ENCODE assay signal across 9 mouse cellular contexts in the genomic region with DNA sequence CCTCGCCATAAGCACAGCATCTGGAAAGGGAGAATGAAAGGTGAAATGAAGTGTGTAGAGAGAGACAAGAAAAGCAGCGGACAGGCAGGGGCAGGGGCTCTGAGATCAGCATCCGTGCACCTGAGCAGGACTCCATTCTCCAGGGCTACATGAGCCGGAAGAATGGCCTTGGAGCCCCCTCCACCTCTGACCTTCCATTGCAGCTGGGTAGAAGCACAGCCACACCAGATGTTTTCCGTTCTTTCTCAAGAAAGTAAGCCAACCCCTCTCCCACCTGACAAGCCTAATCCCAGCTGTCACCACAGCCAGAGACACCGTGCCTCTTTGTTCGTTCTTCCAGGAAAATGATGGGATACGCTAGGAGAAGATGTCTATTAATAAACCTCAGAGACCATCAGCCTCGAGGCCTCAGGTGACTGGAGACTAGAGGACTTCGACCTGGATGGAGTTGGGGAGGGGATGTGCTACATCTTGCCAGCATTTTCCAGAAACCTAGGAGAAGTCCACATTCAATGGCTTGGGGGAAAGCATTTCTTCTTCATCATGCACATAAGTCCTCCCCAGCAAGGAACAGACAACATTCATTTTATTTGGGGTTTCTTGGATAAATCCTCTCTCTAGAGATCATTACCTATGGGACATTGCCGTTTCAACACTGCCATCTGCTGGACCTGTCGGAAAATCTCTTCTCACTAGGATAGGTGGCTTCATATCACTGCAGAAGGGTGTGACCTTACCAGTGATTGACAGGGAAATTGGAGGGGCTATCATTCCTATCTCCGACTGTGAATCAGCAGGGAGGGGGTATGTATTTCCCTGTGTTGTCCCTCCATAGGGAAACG.
DNase-seq lines count a peak whose midpoint lies in the region; ATAC-seq and TF ChIP-seq lines count a peak whose summit lies in the region.
"Had no signal": no experiment of that assay in that cellular context is flagged by ENCODE, and none has a peak within 500 bp of the region (broad histone marks: within the 10 kb centered on the region; RNA-seq: fewer than 3 reads in every experiment).

No protein-coding gene starts in this region.

- H3K36me3 ChIP-seq in heart, postnatal 0 days (replicated peaks; ENCODE audit: control insufficient read depth, insufficient read depth, low read length) = no peaks in the 10 kb centered on the region
- H3K36me3 ChIP-seq in heart, embryonic 12.5 days = no peaks in the 10 kb centered on the region
- no peaks in the 10 kb centered on the region for H3K36me3 ChIP-seq in forebrain, embryonic 14.5 days (ENCODE audit: control insufficient read depth, insufficient read depth, low read length)
- no peaks in the 10 kb centered on the region for H3K36me3 ChIP-seq in intestine, postnatal 0 days (ENCODE audit: control insufficient read depth, insufficient read depth)
- H3K36me3 ChIP-seq in neural tube, embryonic 11.5 days (ENCODE audit: control insufficient read depth, insufficient read depth, low read length) = no peaks in the 10 kb centered on the region
- H3K36me3 ChIP-seq: liver, embryonic 15.5 days had no signal

- H3K27ac ChIP-seq in heart, postnatal 0 days (ENCODE audit: low read depth) = no peak overlapping the region
- H3K27ac ChIP-seq in heart, embryonic 12.5 days (ENCODE audit: poor library complexity, severe bottlenecking) = no peak overlapping the region
- H3K27ac ChIP-seq in forebrain, embryonic 14.5 days (ENCODE audit: low read depth, low read length) = no peak overlapping the region
- H3K27ac ChIP-seq in intestine, postnatal 0 days (ENCODE audit: low read depth, low read length) = no peak overlapping the region
- H3K27ac ChIP-seq in neural tube, embryonic 11.5 days (ENCODE audit: low read depth, low read length) = no peak overlapping the region
- H3K27ac ChIP-seq: liver, embryonic 15.5 days had no signal

- peak; percentile 67 for TF ChIP-seq CTCF in heart, postnatal 0 days (IDR thresholded peaks at IDR 0.05; ENCODE audit: low read depth)
- peak; percentile 78 for TF ChIP-seq CTCF in intestine, postnatal 0 days (IDR thresholded peaks at IDR 0.05; ENCODE audit: low read depth)

- no peak overlapping the region for H3K9ac ChIP-seq in heart, postnatal 0 days (replicated peaks; ENCODE audit: low read depth, low read length)
- H3K9ac ChIP-seq in heart, embryonic 12.5 days = no peak overlapping the region
- no peak overlapping the region for H3K9ac ChIP-seq in forebrain, embryonic 14.5 days (ENCODE audit: low read length)
- no peak overlapping the region for H3K9ac ChIP-seq in intestine, postnatal 0 days (ENCODE audit: low read depth, low read length)
- H3K9ac ChIP-seq in neural tube, embryonic 11.5 days (ENCODE audit: low read length) = no peak overlapping the region
- H3K9ac ChIP-seq: liver, embryonic 15.5 days had no signal

- H3K9me3 ChIP-seq in heart, postnatal 0 days (replicated peaks; ENCODE audit: control insufficient read depth, low read length) = no peaks in the 10 kb centered on the region
- H3K9me3 ChIP-seq in heart, embryonic 12.5 days (replicated peaks) = no peaks in the 10 kb centered on the region
- no peaks in the 10 kb centered on the region for H3K9me3 ChIP-seq in forebrain, embryonic 14.5 days (replicated peaks; ENCODE audit: control insufficient read depth, low read length)
- H3K9me3 ChIP-seq in intestine, postnatal 0 days (ENCODE audit: control insufficient read depth) = no peaks in the 10 kb centered on the region
- H3K9me3 ChIP-seq in neural tube, embryonic 11.5 days (ENCODE audit: control insufficient read depth, low read length) = no peaks in the 10 kb centered on the region
- H3K9me3 ChIP-seq: liver, embryonic 15.5 days had no signal

- H3K4me3 ChIP-seq in heart, postnatal 0 days (ENCODE audit: low read depth, low read length) = no peak overlapping the region
- H3K4me3 ChIP-seq in heart, embryonic 12.5 days = no peak overlapping the region
- H3K4me3 ChIP-seq in forebrain, embryonic 14.5 days (ENCODE audit: low read depth, low read length) = no peak overlapping the region
- H3K4me3 ChIP-seq in intestine, postnatal 0 days (ENCODE audit: low read depth, low read length) = no peak overlapping the region
- no peak overlapping the region for H3K4me3 ChIP-seq in neural tube, embryonic 11.5 days (ENCODE audit: low read depth, low read length)
- H3K4me3 ChIP-seq: liver, embryonic 15.5 days had no signal

- 40% methylated on average over 14 of the region's 14 CpGs for WGBS in heart, postnatal 0 days
- 38% methylated on average over 14 of the region's 14 CpGs for WGBS in heart, embryonic 12.5 days
- WGBS in forebrain, embryonic 14.5 days = 56% methylated on average over 14 of the region's 14 CpGs
- WGBS in intestine, postnatal 0 days = 44% methylated on average over 14 of the region's 14 CpGs
- WGBS in neural tube, embryonic 11.5 days = 51% methylated on average over 14 of the region's 14 CpGs

- intact Hi-C loops in left cerebral cortex, postnatal 4 days (cut with DNase I) = loop anchor here (2.0 kb wide), 1 partner anchor 1088 kb away; no protein-coding TSS in a partner anchor

- TF ChIP-seq EP300 in heart, postnatal 0 days (IDR thresholded peaks at IDR 0.05; ENCODE audit: low read depth) = no peak

- H3K27me3 ChIP-seq in heart, postnatal 0 days (ENCODE audit: control insufficient read depth, insufficient read depth, low read length) = no peaks in the 10 kb centered on the region
- no peaks in the 10 kb centered on the region for H3K27me3 ChIP-seq in heart, embryonic 12.5 days (replicated peaks)
- H3K27me3 ChIP-seq in forebrain, embryonic 14.5 days (replicated peaks; ENCODE audit: control insufficient read depth, insufficient read depth, low read length) = no peaks in the 10 kb centered on the region
- H3K27me3 ChIP-seq in intestine, postnatal 0 days (replicated peaks; ENCODE audit: control insufficient read depth, insufficient read depth, low read length) = no peaks in the 10 kb centered on the region
- H3K27me3 ChIP-seq in neural tube, embryonic 11.5 days (ENCODE audit: control insufficient read depth, insufficient read depth, low read length) = no peaks in the 10 kb centered on the region
- H3K27me3 ChIP-seq: liver, embryonic 15.5 days had no signal

- peak; percentile 24 for DNase-seq in heart, postnatal 0 days (ENCODE audit: low spot score)
- DNase-seq in forebrain, embryonic 14.5 days (ENCODE audit: low spot score) = peak; percentile 81
- DNase-seq in left cerebral cortex, postnatal 4 days = peak; percentile 43
- DNase-seq in neural tube, embryonic 11.5 days (ENCODE audit: low spot score) = peak; percentile 23
- no peak for DNase-seq in spleen, adult 18-20 months

- ATAC-seq in heart, postnatal 0 days (ENCODE audit: insufficient read depth, low read depth) = no peak
- no peak for ATAC-seq in heart, embryonic 12.5 days (ENCODE audit: insufficient number of reproducible peaks, low FRiP score)
- peak; percentile 64; the same call in 1 of the 2 replicates for ATAC-seq in cerebellum, adult (ENCODE audit: insufficient number of reproducible peaks, low FRiP score, low TSS enrichment)
- peak; percentile 82 for ATAC-seq in forebrain, embryonic 14.5 days
- no peak for ATAC-seq in intestine, postnatal 0 days
- peak; percentile 75; the same call in 1 of the 2 replicates for ATAC-seq in neural tube, embryonic 11.5 days (ENCODE audit: insufficient read depth, low FRiP score, low TSS enrichment)

- H3K4me1 ChIP-seq in heart, postnatal 0 days (ENCODE audit: control insufficient read depth, insufficient read depth) = no peaks in the 10 kb centered on the region
- H3K4me1 ChIP-seq in heart, embryonic 12.5 days (replicated peaks) = no peaks in the 10 kb centered on the region
- H3K4me1 ChIP-seq in forebrain, embryonic 14.5 days (ENCODE audit: control insufficient read depth, insufficient read depth, low read length) = no peaks in the 10 kb centered on the region
- H3K4me1 ChIP-seq in intestine, postnatal 0 days (replicated peaks; ENCODE audit: control insufficient read depth, insufficient read depth, low read length) = no peaks in the 10 kb centered on the region
- H3K4me1 ChIP-seq in neural tube, embryonic 11.5 days (ENCODE audit: control insufficient read depth, insufficient read depth, low read length) = no peaks in the 10 kb centered on the region
- H3K4me1 ChIP-seq: liver, embryonic 15.5 days had no signal

- H3K4me2 ChIP-seq in heart, postnatal 0 days (ENCODE audit: low read depth, low read length) = no peak overlapping the region
- H3K4me2 ChIP-seq in heart, embryonic 12.5 days = no peak overlapping the region
- no peak overlapping the region for H3K4me2 ChIP-seq in forebrain, embryonic 14.5 days (ENCODE audit: low read length)
- no peak overlapping the region for H3K4me2 ChIP-seq in intestine, postnatal 0 days (replicated peaks; ENCODE audit: low read depth)
- no peak overlapping the region for H3K4me2 ChIP-seq in neural tube, embryonic 11.5 days (ENCODE audit: low read depth)
- H3K4me2 ChIP-seq: liver, embryonic 15.5 days had no signal

Comparison
In these comparisons a context has a peak if more than half of its experiments do, and no peak if none do; other contexts are left out.
1. ATAC-seq: peak in cerebellum, adult (single experiment), forebrain, embryonic 14.5 days (single experiment) and neural tube, embryonic 11.5 days (single experiment); none in heart, postnatal 0 days (single experiment), heart, embryonic 12.5 days (single experiment) and intestine, postnatal 0 days (single experiment).
2. DNase-seq: peak in heart, postnatal 0 days (single experiment), forebrain, embryonic 14.5 days (single experiment), left cerebral cortex, postnatal 4 days (single experiment) and neural tube, embryonic 11.5 days (single experiment); none in spleen, adult 18-20 months (0 of 2).